Mouse (Mus musculus): ENCODE measurements at regions not wholly inside any gene's neighbourhood (a gene's known extent, or its start where the extent isn't known, plus 50 kb on each side); places are given as distances from the start of the nearest gene placed in this dataset.

GRCm38 (mm10) chrX:11929448-11929847, 230.7 kb downstream of the Bcor start:
- no peak for TF ChIP-seq CTCF (IDR thresholded peaks at IDR 0.05; ENCODE audit: low read depth, low read length)
- no peak for TF ChIP-seq TAL1 (conservative IDR thresholded peaks at IDR 0.05; ENCODE audit: low read depth, low read length)

All from G1E (cell line).